Mouse (Mus musculus): ENCODE measurements around the gene Dnmt3l. TPM values are rescaled to one million over a fixed set of nuclear protein-coding genes. Genes with fewer than 3 reads are reported as not detected.

The Dnmt3l gene
- polyA plus RNA-seq (2012; rRNA removed) = 0.10 and 0.15 TPM in 2 replicates
- polyA plus RNA-seq (2014; fragmentation: Nextera tagmentation; extraction: Ambion mirVana) = not detected in 2 replicates

- H3K36me3 ChIP-seq (ENCODE audit: control insufficient read depth, insufficient read depth, low read length) = no peaks in the 10 kb centered on the region
- no peaks in the 10 kb centered on the region for H3K9me3 ChIP-seq (ENCODE audit: control insufficient read depth, low read length)
- no peaks in the 10 kb centered on the region for H3K27me3 ChIP-seq (ENCODE audit: control insufficient read depth, insufficient read depth, low read length)
- H3K27ac ChIP-seq (replicated peaks; ENCODE audit: low read depth, low read length) = no peak within 1 kb of the TSS
- no peak for DNase-seq (ENCODE audit: low spot score)
- ATAC-seq (ENCODE audit: low FRiP score, low read depth) = no peak
- no peak within 1 kb of the TSS for H3K4me3 ChIP-seq (replicated peaks; ENCODE audit: low read length)
- no peak within 1 kb of the TSS for H3K9ac ChIP-seq (ENCODE audit: low read depth, low read length, severe bottlenecking)
- H3K4me1 ChIP-seq (ENCODE audit: control insufficient read depth, insufficient read depth, low read length) = peaks cover 6% of the 10 kb centered on the region; the same call in 1 of the 2 replicates
- TF ChIP-seq POLR2A (IDR thresholded peaks at IDR 0.05; ENCODE audit: borderline replicate concordance, extremely low read depth, insufficient read depth, insufficient read length) = no peak
- 90% methylated on average over 5 of the region's 5 CpGs for WGBS
- H3K4me2 ChIP-seq (replicated peaks; ENCODE audit: low read depth, low read length, severe bottlenecking) = no peak within 1 kb of the TSS
These were observed at the start of gene Dnmt3l for GRCm38 (mm10) chr10:78041647-78042046. Gene Dnmt3l, plus strand, starts transcription at chr10:78041947.

- Histone ChIP-seq H3K4me1 (ENCODE audit: control insufficient read depth, insufficient read depth, low read length) (no peaks in the 10 kb centered on the region), H3K4me3 (replicated peaks; ENCODE audit: low read length) (no peak overlapping the region), H3K4me2 (replicated peaks; ENCODE audit: low read depth, low read length, severe bottlenecking) (no peak overlapping the region), H3K27me3 (ENCODE audit: control insufficient read depth, insufficient read depth, low read length) (no peaks in the 10 kb centered on the region), H3K9ac (ENCODE audit: low read depth, low read length, severe bottlenecking) (no peak overlapping the region), H3K36me3 (ENCODE audit: control insufficient read depth, insufficient read depth, low read length) (peaks cover 95% of the 10 kb centered on the region), H3K9me3 (ENCODE audit: control insufficient read depth, low read length) (no peaks in the 10 kb centered on the region), H3K27ac (replicated peaks; ENCODE audit: low read depth, low read length) (no peak overlapping the region)
- TF ChIP-seq POLR2A (IDR thresholded peaks at IDR 0.05; ENCODE audit: borderline replicate concordance, extremely low read depth, insufficient read depth, insufficient read length) = no peak
- DNase-seq (ENCODE audit: low spot score) (no peak), ATAC-seq (ENCODE audit: low FRiP score, low read depth) (no peak)
- WGBS = 90% methylated on average over 3 of the region's 3 CpGs
These were observed 46.1 kb upstream of the Dnmt3l start for GRCm38 (mm10) chr10:77995639-77996038.

GRCm38 (mm10) chr10:78000200-78000599 is 41.5 kb upstream of the Dnmt3l start:
- H3K36me3 ChIP-seq (ENCODE audit: control insufficient read depth, insufficient read depth, low read length) = peaks cover 87% of the 10 kb centered on the region
- no peaks in the 10 kb centered on the region for H3K27me3 ChIP-seq (ENCODE audit: control insufficient read depth, insufficient read depth, low read length)
- no peaks in the 10 kb centered on the region for H3K9me3 ChIP-seq (ENCODE audit: control insufficient read depth, low read length)
- ATAC-seq (ENCODE audit: low FRiP score, low read depth) (no peak), DNase-seq (ENCODE audit: low spot score) (no peak)
- H3K27ac ChIP-seq (replicated peaks; ENCODE audit: low read depth, low read length) = no peak overlapping the region
- WGBS = 85% methylated on average over 5 of the region's 5 CpGs
- H3K4me1 ChIP-seq (ENCODE audit: control insufficient read depth, insufficient read depth, low read length) = no peaks in the 10 kb centered on the region
- no peak overlapping the region for H3K4me2 ChIP-seq (replicated peaks; ENCODE audit: low read depth, low read length, severe bottlenecking)
- no peak for TF ChIP-seq POLR2A (IDR thresholded peaks at IDR 0.05; ENCODE audit: borderline replicate concordance, extremely low read depth, insufficient read depth, insufficient read length)
- no peak overlapping the region for H3K4me3 ChIP-seq (replicated peaks; ENCODE audit: low read length)
- H3K9ac ChIP-seq (ENCODE audit: low read depth, low read length, severe bottlenecking) = no peak overlapping the region

GRCm38 (mm10) chr10:78001796-78002195 is 40.0 kb upstream of the Dnmt3l start:
- WGBS = 89% methylated on average over 11 of the region's 11 CpGs
- Histone ChIP-seq H3K9me3 (ENCODE audit: control insufficient read depth, low read length) (no peaks in the 10 kb centered on the region), H3K27me3 (ENCODE audit: control insufficient read depth, insufficient read depth, low read length) (no peaks in the 10 kb centered on the region), H3K4me3 (replicated peaks; ENCODE audit: low read length) (no peak overlapping the region), H3K27ac (replicated peaks; ENCODE audit: low read depth, low read length) (no peak overlapping the region), H3K4me1 (ENCODE audit: control insufficient read depth, insufficient read depth, low read length) (peaks cover 3% of the 10 kb centered on the region), H3K36me3 (ENCODE audit: control insufficient read depth, insufficient read depth, low read length) (peaks cover 74% of the 10 kb centered on the region), H3K4me2 (replicated peaks; ENCODE audit: low read depth, low read length, severe bottlenecking) (no peak overlapping the region), H3K9ac (ENCODE audit: low read depth, low read length, severe bottlenecking) (no peak overlapping the region)
- DNase-seq (ENCODE audit: low spot score) (no peak), ATAC-seq (ENCODE audit: low FRiP score, low read depth) (no peak)
- no peak for TF ChIP-seq POLR2A (IDR thresholded peaks at IDR 0.05; ENCODE audit: borderline replicate concordance, extremely low read depth, insufficient read depth, insufficient read length)

- H3K4me1 ChIP-seq (ENCODE audit: control insufficient read depth, insufficient read depth, low read length) = peaks cover 8% of the 10 kb centered on the region
- no peak overlapping the region for H3K27ac ChIP-seq (replicated peaks; ENCODE audit: low read depth, low read length)
- no peak overlapping the region for H3K9ac ChIP-seq (ENCODE audit: low read depth, low read length, severe bottlenecking)
- WGBS = 93% methylated on average over 2 of the region's 2 CpGs
- H3K4me3 ChIP-seq (replicated peaks; ENCODE audit: low read length) = no peak overlapping the region
- DNase-seq (ENCODE audit: low spot score) (no peak), ATAC-seq (ENCODE audit: low FRiP score, low read depth) (no peak)
- no peak overlapping the region for H3K4me2 ChIP-seq (replicated peaks; ENCODE audit: low read depth, low read length, severe bottlenecking)
- no peaks in the 10 kb centered on the region for H3K27me3 ChIP-seq (ENCODE audit: control insufficient read depth, insufficient read depth, low read length)
- H3K9me3 ChIP-seq (ENCODE audit: control insufficient read depth, low read length) = no peaks in the 10 kb centered on the region
- TF ChIP-seq POLR2A (IDR thresholded peaks at IDR 0.05; ENCODE audit: borderline replicate concordance, extremely low read depth, insufficient read depth, insufficient read length) = no peak
- H3K36me3 ChIP-seq (ENCODE audit: control insufficient read depth, insufficient read depth, low read length) = peaks cover 68% of the 10 kb centered on the region
These were observed 39.4 kb upstream of the Dnmt3l start for GRCm38 (mm10) chr10:78002316-78002715.
